Mouse (Mus musculus): Measurements from ENCODE around the gene 1700123O20Rik.

The 1700123O20Rik gene

DNA sequence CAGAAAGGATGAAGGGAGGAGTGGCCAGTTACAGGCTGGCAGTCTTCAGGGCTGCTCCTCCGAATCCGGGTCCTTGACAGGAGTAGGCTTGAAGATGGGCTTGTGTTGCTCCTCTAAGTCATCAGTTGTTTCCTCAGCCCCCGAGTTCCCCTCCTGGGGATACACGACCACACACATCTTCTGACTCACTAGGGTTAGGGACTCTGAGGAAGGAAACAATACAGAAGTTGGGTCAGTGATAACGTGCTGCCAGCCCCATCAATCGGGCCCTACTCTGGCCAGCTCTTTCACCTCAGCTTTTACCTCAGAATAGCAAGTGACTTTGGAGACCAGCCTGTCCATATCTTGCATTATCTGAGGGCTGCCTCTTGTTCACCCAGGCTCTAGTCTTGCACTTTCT is 38.0 kb downstream of the 1700123O20Rik start:
- DNase-seq (ENCODE audit: low spot score in 2 of 2), result no peak

DNA sequence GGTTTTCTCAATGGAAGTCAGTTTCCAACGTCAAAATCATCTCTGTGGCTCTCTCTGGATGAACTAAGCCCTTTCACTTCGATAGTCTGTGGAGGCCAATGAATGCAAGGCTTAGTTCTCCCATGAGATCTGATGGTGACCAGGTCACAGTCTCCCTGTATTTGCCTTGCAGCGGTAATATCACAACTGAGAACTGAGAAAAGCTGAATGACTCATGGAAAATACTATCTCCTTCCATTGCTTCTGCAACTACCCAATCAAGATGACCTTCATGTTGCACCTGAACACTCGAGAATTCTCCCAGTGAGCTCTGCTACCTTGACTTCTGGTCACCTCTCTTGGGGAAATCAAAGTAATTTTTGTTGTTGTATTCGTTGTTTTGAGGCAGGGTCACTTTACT is 41.5 kb downstream of the 1700123O20Rik start:
- no peak for DNase-seq (ENCODE audit: low spot score in 2 of 2)

DNA sequence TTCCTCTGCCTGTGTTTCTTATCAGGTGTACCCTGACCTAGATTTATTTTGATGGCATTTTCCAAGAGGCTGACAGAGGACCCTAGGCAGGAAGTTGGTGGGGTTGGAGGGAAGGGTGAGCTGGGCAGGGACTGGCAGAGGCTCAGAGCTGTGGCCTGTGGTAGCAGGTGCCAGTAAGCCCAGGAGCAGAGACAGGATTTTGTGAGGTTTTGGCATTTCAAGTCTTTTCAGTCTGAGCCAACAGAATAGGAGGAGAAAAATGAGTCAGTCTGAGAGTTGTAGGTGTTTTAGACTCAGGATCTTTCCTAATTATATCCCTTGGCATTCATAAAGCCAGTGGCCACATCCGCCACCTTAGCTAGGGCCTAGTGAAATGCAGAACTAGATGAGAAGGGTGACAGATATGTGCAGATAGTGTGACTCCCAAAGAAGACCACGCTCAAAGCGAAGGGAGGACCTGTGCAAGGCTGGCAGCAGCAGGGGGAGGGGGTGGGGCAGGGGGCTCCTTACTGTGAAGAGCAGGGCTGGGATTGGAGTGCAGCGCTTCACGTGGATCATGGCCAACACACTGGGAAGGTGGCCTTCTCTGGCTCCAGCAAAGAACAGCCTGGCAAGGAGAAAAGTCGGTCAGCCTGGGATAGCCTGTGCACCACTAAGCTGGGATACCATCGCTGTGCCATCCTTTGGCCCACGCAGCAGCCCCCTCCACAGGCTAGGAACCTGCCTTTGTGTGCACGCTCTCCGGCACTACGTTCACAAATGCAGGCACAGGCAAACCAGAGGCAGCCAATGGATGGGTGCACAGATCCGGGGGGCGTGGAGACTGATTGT is 43.0 kb downstream of the 1700123O20Rik start:
- no peak for DNase-seq (ENCODE audit: low spot score in 2 of 2)

DNA sequence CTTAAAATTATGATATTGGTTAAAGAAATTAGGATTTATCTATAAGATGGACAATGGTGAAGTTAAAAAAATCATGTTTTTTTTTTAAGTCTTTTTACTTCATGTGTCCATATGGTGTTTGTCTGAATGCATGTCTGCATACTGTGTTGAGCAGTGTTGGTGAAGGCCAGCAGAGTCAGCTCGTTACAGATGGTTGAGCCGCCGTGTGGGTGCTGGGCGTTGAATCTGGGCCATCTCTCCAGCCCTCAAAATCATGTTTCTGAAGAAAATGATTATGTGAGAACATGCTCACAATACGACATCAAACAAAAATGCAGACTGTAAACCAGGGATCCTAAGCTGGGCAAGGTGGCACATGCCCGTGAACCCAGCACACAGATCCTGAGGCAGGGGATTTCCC is 44.3 kb downstream of the 1700123O20Rik start:
- no peak for DNase-seq (ENCODE audit: low spot score in 2 of 2)

DNA sequence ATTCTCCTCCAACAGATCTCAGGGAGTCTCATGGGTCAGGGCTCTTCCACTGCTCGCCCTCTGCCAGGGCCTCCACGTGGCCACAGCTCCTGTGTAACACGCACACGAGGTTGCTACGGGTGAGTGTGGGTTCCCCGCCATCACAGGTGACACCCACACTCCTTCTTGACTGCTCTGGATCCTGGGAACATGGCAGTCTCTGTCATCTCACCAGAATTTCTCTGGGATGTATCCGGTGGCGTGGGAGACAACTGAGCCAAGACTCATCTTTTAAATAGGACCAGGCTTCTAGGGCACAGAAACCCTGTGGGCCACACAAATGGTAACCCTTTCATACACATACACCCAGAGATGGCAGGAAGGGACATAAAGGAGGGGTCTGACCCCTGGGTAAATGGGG is 46.2 kb downstream of the 1700123O20Rik start:
- DNase-seq (ENCODE audit: low spot score in 2 of 2), result no peak

DNA sequence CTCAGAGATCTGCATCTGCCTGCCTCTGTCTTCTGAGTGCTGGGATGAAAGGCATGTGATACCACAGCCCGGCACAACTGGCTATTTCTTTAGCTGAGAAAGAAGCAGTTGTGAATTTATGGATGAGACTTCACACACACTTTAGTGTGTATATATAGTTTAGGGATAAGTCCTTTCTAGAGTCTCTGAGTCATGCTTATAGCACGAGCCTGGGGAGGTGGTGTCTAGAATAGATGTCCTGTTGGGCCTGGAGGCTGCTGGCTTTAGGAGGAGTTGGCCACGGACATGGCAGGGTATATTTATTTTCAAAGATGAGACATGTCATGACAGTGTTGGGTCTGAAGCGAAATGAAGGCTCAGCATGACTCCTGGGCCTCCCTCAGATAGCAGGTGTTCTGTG is 48.0 kb downstream of the 1700123O20Rik start:
- no peak for DNase-seq (ENCODE audit: low spot score in 2 of 2)

DNA sequence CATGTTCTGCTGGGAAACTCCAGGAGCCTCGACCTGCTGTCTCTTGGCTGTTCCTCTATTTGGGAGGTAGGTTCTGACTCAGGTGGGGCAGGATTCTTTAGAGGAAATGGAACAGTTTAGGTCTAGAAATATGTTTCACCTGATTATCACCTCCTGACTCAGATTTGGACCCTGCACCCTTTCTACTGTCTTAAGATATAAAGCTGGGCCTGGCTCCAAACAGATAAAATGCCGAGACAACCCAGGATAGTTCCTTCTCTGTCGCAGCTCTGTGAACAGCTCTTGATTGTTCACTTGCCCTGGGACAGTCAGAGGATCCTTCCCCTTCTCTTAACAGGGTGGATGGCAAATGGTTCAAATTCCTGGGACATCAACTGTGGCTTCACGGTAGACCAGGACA is 49.2 kb downstream of the 1700123O20Rik start:
- DNase-seq (ENCODE audit: low spot score in 2 of 2), result no peak

DNA sequence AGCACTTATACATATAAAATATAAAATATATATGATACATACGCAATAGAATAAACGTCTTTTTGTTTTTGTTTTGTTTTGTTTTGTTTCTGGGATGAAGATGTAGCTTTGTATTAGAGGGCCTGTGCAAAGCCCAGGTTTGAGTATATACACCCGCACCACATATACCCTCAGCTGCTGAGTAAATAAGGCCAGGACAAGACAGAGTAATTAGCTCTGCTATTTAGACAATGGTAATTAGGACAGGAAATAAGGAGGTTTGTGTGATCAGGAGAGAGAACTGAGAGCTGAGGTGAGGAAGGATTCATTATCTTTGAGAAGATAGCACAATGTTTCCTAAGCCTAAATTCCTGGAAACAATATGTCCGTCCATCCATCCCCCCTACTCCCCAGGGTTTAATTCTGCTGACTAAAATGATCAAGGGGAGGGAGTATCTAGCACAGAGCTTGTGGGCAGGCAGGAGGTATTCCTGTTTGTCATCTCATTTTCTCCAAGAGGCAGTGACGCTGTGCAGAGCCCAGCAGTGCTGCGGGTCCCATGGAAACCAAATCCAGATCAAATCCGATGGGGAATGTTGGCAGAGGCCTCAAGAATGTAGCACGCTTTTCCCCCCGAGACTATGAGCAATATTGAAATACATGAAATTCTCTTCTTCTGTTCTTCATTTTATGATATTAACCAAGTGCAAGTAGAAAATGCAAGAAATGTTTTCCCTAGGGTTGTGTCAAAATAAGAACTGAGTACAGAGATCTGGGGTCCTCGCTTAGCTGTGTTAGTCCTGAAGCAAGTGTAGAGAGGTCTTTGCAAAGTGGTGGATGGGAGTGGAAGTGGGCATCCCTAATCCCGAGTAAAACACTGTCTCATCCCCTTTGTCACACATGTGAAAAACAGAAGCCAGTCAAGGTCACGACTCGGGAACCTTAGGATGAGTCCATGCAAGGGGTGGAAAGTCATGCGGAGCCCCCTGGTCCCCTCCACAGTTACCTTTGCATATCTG is 50.8 kb downstream of the 1700123O20Rik start:
- DNase-seq (ENCODE audit: low spot score in 2 of 2), result no peak

DNA sequence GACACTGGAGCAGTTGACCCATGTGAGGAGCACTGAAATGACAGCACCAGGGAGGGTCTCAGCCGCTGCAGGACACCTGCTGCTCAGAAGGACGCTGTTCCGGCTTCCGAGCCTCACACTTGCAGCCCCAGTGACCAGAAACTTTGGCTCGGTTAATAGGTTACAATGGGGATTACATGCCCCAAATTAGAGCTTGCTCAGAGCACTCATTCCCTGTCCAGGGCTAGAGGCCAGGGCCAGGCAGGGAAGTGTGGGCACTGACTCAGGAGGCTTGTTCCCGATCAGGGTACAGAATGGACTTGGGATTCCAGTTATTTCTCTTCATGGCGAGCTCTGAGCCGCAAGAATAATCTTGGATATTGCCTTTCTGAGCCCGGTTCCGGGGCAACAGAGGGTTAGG is 51.6 kb downstream of the 1700123O20Rik start:
- no peak for DNase-seq (ENCODE audit: low spot score in 2 of 2)

All from thymus, postnatal 10 days (tissue).